Mouse (Mus musculus) thymus, postnatal 36 days (tissue): ENCODE data around the gene Mmd2.

Experiments used
- DNase-seq, 2 experiments: peaks; one replicate each; pipeline ENCODE4 v3.0.0; 2022; ENCODE audit warnings: mixed read lengths in 2 of 2

Gene Mmd2

GRCm38 (mm10) chr5:142545014-142545795 is 63.4 kb downstream of the Mmd2 start:
- DNase-seq: no peak

DNA sequence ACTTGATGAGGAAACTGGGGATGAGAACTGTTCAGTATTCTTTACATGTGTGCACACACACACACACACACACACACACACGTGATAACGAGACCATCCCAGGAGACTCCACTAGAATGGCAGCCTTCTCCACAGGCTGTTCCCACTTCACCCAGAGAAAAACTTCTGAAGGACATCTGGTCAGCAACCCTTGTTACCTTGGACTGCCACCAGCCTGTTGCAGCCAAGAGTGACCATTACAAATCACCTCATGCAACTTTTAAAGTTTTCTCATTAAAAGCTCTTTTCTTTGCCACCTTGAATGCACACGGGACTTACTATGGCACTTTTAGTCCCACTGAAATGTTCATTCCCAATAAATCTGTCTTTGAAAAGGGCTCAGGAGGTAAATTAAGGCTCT is 71.3 kb downstream of the Mmd2 start:
- DNase-seq: no peak

GRCm38 (mm10) chr5:142535388-142535787 is 73.2 kb downstream of the Mmd2 start:
- no peak for DNase-seq

- no peak for DNase-seq
Measured at GRCm38 (mm10) chr5:142529915-142530314, 78.7 kb downstream of the Mmd2 start, which contains the start of gene Papolb. TSS of gene Papolb (minus strand) at chr5:142530076.

- no peak for DNase-seq
Measured at GRCm38 (mm10) chr5:142524711-142525464, 83.7 kb downstream of the Mmd2 start.

- no peak for DNase-seq
Measured at GRCm38 (mm10) chr5:142521195-142521866, 87.3 kb downstream of the Mmd2 start.

DNA sequence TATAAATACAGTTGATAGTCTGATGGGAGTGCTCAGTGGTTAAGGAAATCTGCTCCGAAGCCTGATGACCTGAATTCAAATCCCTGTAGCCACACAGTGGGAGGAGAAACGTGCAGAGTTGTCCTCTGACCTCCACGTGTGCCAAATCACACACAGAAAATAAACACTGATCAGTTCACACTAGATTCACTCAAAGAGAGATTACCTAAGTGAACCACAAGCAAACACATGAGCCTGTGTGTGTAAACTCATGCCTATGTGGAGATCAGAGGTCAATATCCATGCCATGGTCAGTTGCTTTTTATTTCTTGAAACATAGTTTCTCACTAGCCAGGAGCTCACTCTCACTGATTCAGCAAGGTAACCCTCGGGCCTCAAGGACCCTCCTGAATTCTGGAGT is 88.2 kb downstream of the Mmd2 start:
- DNase-seq: no peak

- no peak for DNase-seq
Measured at GRCm38 (mm10) chr5:142518973-142519372, 89.6 kb downstream of the Mmd2 start.
